Mouse (Mus musculus): ENCODE data around the gene Gatb. TPM values are rescaled to one million over a fixed set of nuclear protein-coding genes. Genes with fewer than 3 reads are reported as not detected.

Gene Gatb
- total RNA-seq, 2 experiments from 2014 or later, result 18.8 to 19.0 TPM

DNA sequence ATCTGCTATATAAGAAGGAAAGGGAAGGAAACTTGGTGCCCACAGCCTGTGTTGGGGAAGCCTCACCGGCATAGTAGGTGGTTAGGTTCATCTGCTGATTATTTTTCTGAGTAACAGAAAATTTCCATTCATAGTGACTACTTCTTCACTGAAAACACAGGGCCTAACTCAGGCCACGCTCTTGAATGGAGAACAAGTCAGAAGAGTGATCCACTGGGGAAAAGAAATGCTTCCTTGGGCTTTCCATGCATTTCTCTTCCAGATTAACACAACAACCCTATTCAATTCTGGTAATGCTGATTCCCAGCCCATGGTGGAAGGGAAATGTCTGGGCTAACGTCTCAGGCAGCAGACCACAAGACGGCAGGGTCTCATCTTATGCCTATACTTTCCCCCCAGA lies 124.6 kb downstream of the Gatb start:
- no peak for DNase-seq (ENCODE audit: low spot score in 2 of 2)

DNA sequence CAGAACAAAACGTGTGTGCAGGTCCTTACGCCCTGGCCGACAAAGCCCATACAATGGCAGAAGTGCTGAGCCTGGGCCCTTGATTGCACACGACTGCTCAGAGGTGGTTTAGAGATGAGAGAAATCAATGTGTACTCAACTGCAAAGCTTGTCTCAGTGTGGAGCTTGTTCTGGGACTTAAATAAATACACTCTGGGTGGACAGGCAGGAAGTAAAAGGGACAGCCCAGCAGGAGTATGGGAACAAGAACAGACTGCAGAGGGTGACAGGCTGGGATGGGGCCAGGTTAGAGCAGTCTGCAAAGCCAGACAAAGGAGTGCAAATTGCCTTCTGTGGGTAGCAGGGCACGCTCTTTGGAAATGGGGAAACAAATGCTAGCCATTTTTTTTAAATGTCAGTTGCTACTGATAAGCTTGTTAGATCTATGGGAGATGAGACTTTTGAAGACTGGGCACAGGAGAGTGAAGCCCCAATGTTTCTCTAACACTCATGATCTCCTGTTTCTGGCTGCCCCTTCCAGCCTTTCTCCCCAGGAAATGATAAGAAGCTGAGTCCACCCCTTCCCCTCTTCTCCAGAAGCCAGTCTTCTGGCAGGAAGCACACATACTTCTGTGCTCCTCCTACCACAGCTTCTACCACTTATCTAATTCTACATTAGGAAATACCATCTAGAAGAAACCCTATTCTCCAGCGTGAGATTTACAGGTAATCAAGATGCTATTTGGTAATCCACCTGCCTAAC lies 129.4 kb downstream of the Gatb start:
- DNase-seq (ENCODE audit: low spot score in 2 of 2), result no peak

Other genes with a start within 250 kb of the Gatb start
- gene Fam160a1, start 243.2 kb downstream of the Gatb start, total RNA-seq (2021), result 10 to 100 TPM; 38.9 to 46.6 TPM

Data from gastrocnemius, postnatal 4 days (tissue).